Mouse (Mus musculus): ENCODE results near the gene Mkrn1. TPM values are rescaled to one million over a fixed set of nuclear protein-coding genes. Genes with fewer than 3 reads are reported as not detected.
"Not testable (repeated sequence)": the region's sequence is repeated elsewhere in the genome, so short reads cannot be mapped to it uniquely, and the experiment has no call there.

The Mkrn1 gene
- polyA plus RNA-seq, 1 experiment from 2014 or later = 100 TPM

- no peak overlapping the region for H3K27ac ChIP-seq (ENCODE audit: low read length)
- H3K4me3 ChIP-seq (ENCODE audit: low read length) = no peak overlapping the region
- no peaks in the 10 kb centered on the region for H3K27me3 ChIP-seq (ENCODE audit: control insufficient read depth, insufficient read depth, low read length)
- H3K4me1 ChIP-seq (ENCODE audit: control insufficient read depth, insufficient read depth, low read length) = no peaks in the 10 kb centered on the region
- 0 out of 2 replicates have a peak, but pooled peaks cover 2% of the 10 kb centered on the region for H3K9me3 ChIP-seq (replicated peaks; ENCODE audit: control insufficient read depth, low read length)
- no peak for ATAC-seq (replicated peaks; ENCODE audit: extremely low read depth, insufficient read depth, low FRiP score)
- no peaks in the 10 kb centered on the region for H3K36me3 ChIP-seq (ENCODE audit: control insufficient read depth, insufficient read depth)
- H3K4me2 ChIP-seq (ENCODE audit: low read depth, low read length) = no peak overlapping the region
- no peak overlapping the region for H3K9ac ChIP-seq (ENCODE audit: low read length)
- 88% methylated on average over 4 of the region's 4 CpGs for WGBS
These were observed 30.3 kb upstream of the Mkrn1 start for GRCm38 (mm10) chr6:39450580-39450979.

GRCm38 (mm10) chr6:39447429-39448185 is 27.3 kb upstream of the Mkrn1 start:
- H3K36me3 ChIP-seq (ENCODE audit: control insufficient read depth, insufficient read depth) = no peaks in the 10 kb centered on the region
- no peak overlapping the region for H3K4me3 ChIP-seq (ENCODE audit: low read length)
- no peak overlapping the region for H3K27ac ChIP-seq (ENCODE audit: low read length)
- H3K9ac ChIP-seq (ENCODE audit: low read length) = no peak overlapping the region
- H3K27me3 ChIP-seq (ENCODE audit: control insufficient read depth, insufficient read depth, low read length) = no peaks in the 10 kb centered on the region
- H3K4me2 ChIP-seq (ENCODE audit: low read depth, low read length) = no peak overlapping the region
- no peaks in the 10 kb centered on the region for H3K4me1 ChIP-seq (ENCODE audit: control insufficient read depth, insufficient read depth, low read length)
- ATAC-seq (replicated peaks; ENCODE audit: extremely low read depth, insufficient read depth, low FRiP score) = no peak
- 0 out of 2 replicates have a peak, but pooled peaks cover 2% of the 10 kb centered on the region for H3K9me3 ChIP-seq (replicated peaks; ENCODE audit: control insufficient read depth, low read length)
- WGBS = 44% methylated on average over 4 of the region's 4 CpGs

DNA sequence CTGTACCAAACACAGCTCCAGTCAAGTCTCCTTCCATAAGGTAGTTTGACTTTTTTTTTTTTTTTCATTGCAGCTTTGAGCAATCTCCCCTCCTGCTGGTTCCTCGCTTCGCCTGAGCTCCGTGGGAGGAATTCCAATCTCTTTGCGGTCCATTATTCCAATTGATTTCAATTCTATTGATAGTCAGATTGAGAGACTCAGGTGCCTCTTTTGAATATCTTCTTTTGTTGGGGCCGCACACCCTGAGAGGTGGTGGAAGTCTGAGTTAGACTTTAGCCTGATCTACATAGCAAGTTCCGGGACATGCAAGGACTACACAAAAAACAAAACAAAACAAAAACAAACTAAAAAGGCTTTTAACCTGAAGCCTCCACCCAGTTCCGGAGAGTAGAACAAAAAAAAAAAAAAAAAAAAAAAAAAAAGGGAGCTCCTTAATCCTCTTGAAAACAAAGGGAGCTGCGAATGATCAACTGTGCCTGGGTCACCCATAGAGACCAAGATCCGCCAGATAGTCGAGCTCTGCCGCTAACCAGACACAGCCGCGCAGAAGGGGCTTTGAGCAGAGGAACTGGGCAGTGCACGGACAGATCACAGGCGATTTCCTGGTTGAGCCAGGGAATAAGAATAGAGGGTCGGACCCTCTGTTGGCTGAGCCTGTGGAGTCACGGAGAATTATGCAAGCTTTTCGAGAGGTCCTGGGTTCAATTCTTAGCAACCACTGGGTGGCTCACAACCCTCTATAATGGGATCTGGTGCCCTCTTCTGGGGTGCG is 25.7 kb upstream of the Mkrn1 start:
- 15% methylated on average over 19 of the region's 19 CpGs for WGBS
- no peak for ATAC-seq (replicated peaks; ENCODE audit: extremely low read depth, insufficient read depth, low FRiP score)
- Histone ChIP-seq H3K9ac (ENCODE audit: low read length) (no peak overlapping the region), H3K27me3 (ENCODE audit: control insufficient read depth, insufficient read depth, low read length) (no peaks in the 10 kb centered on the region), H3K27ac (ENCODE audit: low read length) (no peak overlapping the region), H3K36me3 (ENCODE audit: control insufficient read depth, insufficient read depth) (no peaks in the 10 kb centered on the region), H3K4me1 (ENCODE audit: control insufficient read depth, insufficient read depth, low read length) (no peaks in the 10 kb centered on the region), H3K9me3 (replicated peaks; ENCODE audit: control insufficient read depth, low read length) (0 out of 2 replicates have a peak, but pooled peaks cover 2% of the 10 kb centered on the region), H3K4me3 (ENCODE audit: low read length) (peak overlapping the region; percentile 30), H3K4me2 (ENCODE audit: low read depth, low read length) (peak overlapping the region; percentile 51; the same call in 1 of the 2 replicates)

DNA sequence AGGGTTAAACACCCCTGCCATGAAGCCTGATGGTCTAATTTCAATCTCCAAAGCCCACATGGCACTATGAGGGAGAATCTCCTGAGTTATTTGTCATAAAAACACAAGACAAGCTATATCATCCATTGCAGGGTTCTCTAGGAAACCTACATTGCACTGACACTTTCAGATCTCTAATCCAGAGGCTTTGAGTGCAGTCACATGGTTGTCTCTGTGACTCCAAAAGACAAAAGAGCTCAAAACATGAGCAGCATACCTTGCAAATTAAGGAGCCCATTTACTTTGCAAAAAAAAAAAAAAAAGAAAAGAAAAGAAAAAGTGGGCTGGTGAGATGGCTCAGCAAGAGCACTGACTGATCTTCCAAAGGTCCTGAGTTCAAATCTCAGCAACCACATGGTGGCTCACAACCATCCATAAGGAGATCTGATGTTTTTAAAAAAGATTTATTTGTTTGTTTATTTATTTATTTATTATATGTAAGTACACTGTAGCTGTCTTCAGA is 22.6 kb upstream of the Mkrn1 start:
- 0 out of 2 replicates have a peak, but pooled peaks cover 2% of the 10 kb centered on the region for H3K9me3 ChIP-seq (replicated peaks; ENCODE audit: control insufficient read depth, low read length)
- no peak overlapping the region for H3K4me3 ChIP-seq (ENCODE audit: low read length)
- ATAC-seq (replicated peaks; ENCODE audit: extremely low read depth, insufficient read depth, low FRiP score) = no peak
- H3K27me3 ChIP-seq (ENCODE audit: control insufficient read depth, insufficient read depth, low read length) = no peaks in the 10 kb centered on the region
- H3K9ac ChIP-seq (ENCODE audit: low read length) = no peak overlapping the region
- no peak overlapping the region for H3K4me2 ChIP-seq (ENCODE audit: low read depth, low read length)
- H3K27ac ChIP-seq (ENCODE audit: low read length) = no peak overlapping the region
- no peaks in the 10 kb centered on the region for H3K4me1 ChIP-seq (ENCODE audit: control insufficient read depth, insufficient read depth, low read length)
- H3K36me3 ChIP-seq (ENCODE audit: control insufficient read depth, insufficient read depth) = no peaks in the 10 kb centered on the region

DNA sequence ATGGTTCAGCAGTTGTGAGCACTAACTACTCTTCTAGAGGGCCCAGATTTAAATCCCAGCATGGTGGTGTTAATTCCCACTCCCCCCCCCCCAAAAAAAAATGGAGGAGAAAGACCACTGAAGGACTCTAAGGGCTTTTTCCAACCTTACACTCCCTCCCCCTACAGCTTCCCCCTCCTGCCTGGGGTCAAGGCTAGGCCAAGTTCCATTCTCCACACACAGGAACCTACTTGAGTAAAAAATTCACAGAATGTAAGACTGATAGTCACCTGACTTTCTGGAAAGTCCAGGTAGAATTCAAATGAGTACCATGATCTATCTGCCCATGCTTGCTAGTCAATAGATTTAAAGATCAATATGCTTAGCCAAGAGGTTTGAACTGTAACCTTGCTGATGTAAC is 19.9 kb upstream of the Mkrn1 start:
- Histone ChIP-seq H3K4me1 (ENCODE audit: control insufficient read depth, insufficient read depth, low read length) (no peaks in the 10 kb centered on the region), H3K27ac (ENCODE audit: low read length) (no peak overlapping the region), H3K36me3 (ENCODE audit: control insufficient read depth, insufficient read depth) (no peaks in the 10 kb centered on the region), H3K9me3 (replicated peaks; ENCODE audit: control insufficient read depth, low read length) (no peaks in the 10 kb centered on the region), H3K4me3 (ENCODE audit: low read length) (no peak overlapping the region), H3K9ac (ENCODE audit: low read length) (no peak overlapping the region), H3K27me3 (ENCODE audit: control insufficient read depth, insufficient read depth, low read length) (no peaks in the 10 kb centered on the region), H3K4me2 (ENCODE audit: low read depth, low read length) (no peak overlapping the region)
- no peak for ATAC-seq (replicated peaks; ENCODE audit: extremely low read depth, insufficient read depth, low FRiP score)

- not testable (repeated sequence) for ATAC-seq (replicated peaks; ENCODE audit: extremely low read depth, insufficient read depth, low FRiP score); H3K9me3 ChIP-seq (replicated peaks; ENCODE audit: control insufficient read depth, low read length); H3K27me3 ChIP-seq (ENCODE audit: control insufficient read depth, insufficient read depth, low read length); H3K4me3 ChIP-seq (ENCODE audit: low read length); H3K36me3 ChIP-seq (ENCODE audit: control insufficient read depth, insufficient read depth); H3K9ac ChIP-seq (ENCODE audit: low read length); H3K27ac ChIP-seq (ENCODE audit: low read length); H3K4me1 ChIP-seq (ENCODE audit: control insufficient read depth, insufficient read depth, low read length); H3K4me2 ChIP-seq (ENCODE audit: low read depth, low read length)
- WGBS = 92% methylated on average over 6 of the region's 6 CpGs
These were observed 17.3 kb upstream of the Mkrn1 start for GRCm38 (mm10) chr6:39437519-39437918.

DNA sequence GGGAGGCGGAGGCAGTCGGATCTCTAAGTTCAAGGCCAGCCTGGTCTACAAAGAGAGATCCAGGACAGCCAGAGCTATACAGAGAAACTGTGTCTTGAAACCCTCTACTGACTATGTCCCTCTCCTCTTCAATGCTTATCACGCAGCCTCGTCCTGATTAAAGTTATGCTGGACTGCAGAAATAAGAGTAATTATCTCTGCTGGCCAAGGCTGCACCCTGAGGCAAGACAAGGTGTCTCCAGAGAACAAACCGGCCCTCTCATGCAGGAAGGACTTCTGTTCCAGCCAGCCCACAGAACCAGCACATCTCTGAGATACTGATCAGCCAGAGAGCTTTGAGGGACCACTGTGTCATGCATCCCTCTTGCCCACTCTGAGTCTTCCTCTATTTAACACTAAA is 15.6 kb upstream of the Mkrn1 start:
- H3K4me2 ChIP-seq (ENCODE audit: low read depth, low read length) = no peak overlapping the region
- H3K27ac ChIP-seq (ENCODE audit: low read length) = no peak overlapping the region
- H3K9ac ChIP-seq (ENCODE audit: low read length) = no peak overlapping the region
- H3K4me1 ChIP-seq (ENCODE audit: control insufficient read depth, insufficient read depth, low read length) = no peaks in the 10 kb centered on the region
- H3K36me3 ChIP-seq (ENCODE audit: control insufficient read depth, insufficient read depth) = no peaks in the 10 kb centered on the region
- 73% methylated on average over 5 of the region's 5 CpGs for WGBS
- H3K4me3 ChIP-seq (ENCODE audit: low read length) = no peak overlapping the region
- H3K27me3 ChIP-seq (ENCODE audit: control insufficient read depth, insufficient read depth, low read length) = no peaks in the 10 kb centered on the region
- ATAC-seq (replicated peaks; ENCODE audit: extremely low read depth, insufficient read depth, low FRiP score) = no peak
- H3K9me3 ChIP-seq (replicated peaks; ENCODE audit: control insufficient read depth, low read length) = no peaks in the 10 kb centered on the region

DNA sequence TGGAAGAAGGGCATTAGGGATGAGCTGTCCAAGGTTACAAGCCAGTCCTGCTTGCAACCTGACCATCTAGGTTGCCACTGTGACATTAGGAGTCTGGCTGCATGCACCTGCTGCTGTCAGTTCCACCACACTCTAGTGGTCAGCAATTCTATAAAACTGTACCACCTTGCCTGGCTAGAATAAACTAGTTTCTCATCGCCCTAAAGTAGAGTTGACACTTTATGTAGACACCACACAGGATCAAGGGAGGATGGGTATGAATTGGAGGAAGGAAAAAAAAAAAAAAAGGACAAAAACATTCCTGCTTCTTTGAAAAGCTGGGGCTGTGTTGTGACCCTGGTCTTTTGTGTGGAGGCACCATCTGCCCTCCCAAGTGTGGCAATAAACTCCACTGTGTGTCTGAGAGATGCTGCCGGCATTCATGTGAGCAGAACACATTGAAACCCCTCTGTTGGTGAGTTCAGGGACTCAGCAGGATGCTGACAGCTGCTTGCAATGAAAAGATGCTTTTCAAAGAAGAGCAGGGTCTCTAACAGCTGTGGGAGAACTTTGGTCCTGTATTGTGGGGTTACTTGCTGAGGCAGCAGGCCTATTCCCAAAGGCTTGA is 14.7 kb upstream of the Mkrn1 start:
- ATAC-seq (replicated peaks; ENCODE audit: extremely low read depth, insufficient read depth, low FRiP score) = no peak
- Histone ChIP-seq H3K27me3 (ENCODE audit: control insufficient read depth, insufficient read depth, low read length) (no peaks in the 10 kb centered on the region), H3K27ac (ENCODE audit: low read length) (no peak overlapping the region), H3K9me3 (replicated peaks; ENCODE audit: control insufficient read depth, low read length) (no peaks in the 10 kb centered on the region), H3K4me3 (ENCODE audit: low read length) (no peak overlapping the region), H3K4me1 (ENCODE audit: control insufficient read depth, insufficient read depth, low read length) (no peaks in the 10 kb centered on the region), H3K4me2 (ENCODE audit: low read depth, low read length) (no peak overlapping the region), H3K36me3 (ENCODE audit: control insufficient read depth, insufficient read depth) (no peaks in the 10 kb centered on the region), H3K9ac (ENCODE audit: low read length) (no peak overlapping the region)
- 68% methylated on average over 2 of the region's 2 CpGs for WGBS
